Mouse (Mus musculus) hindbrain, embryonic 15.5 days (tissue): ENCODE data around the gene Igsf21. TPM values are rescaled to one million over a fixed set of nuclear protein-coding genes. Genes with fewer than 3 reads are reported as not detected.
A peak's percentile ranks its signal among the peaks of the same experiment; 100 is the strongest.

Experiments
- ATAC-seq: fragments of 200-750 bp; cut with Nextera tagmentation; 2 replicates; pipeline ENCODE4 v1.8.0; 2017; ENCODE audit warnings: low read depth, moderate number of reproducible peaks, moderate TSS enrichment; ENCODE audit not compliant: low FRiP score
- H3K27ac ChIP-seq: fragments of 300-500 bp; sonication (generic); replicated peaks from 2 replicates; pipeline ENCODE4 v1.5.1; 2015; ENCODE audit warnings: mild to moderate bottlenecking, inconsistent platforms
- H3K27me3 ChIP-seq: fragments of 300-500 bp; sonication (generic); 2 replicates; pipeline ENCODE4 v1.6.1; 2015; ENCODE audit warnings: control low read depth, inconsistent platforms
- H3K36me3 ChIP-seq: fragments of 300-500 bp; sonication (generic); 2 replicates; pipeline ENCODE4 v1.6.1; 2015; ENCODE audit warnings: control low read depth, inconsistent platforms
- H3K4me1 ChIP-seq: fragments of 300-500 bp; sonication (generic); replicated peaks from 2 replicates; pipeline ENCODE4 v1.6.1; 2015; ENCODE audit warnings: control low read depth, inconsistent platforms
- H3K4me2 ChIP-seq: fragments of 300-500 bp; sonication (generic); 2 replicates; pipeline ENCODE4 v1.6.1; 2015; ENCODE audit warnings: moderate library complexity, mild to moderate bottlenecking, inconsistent platforms
- H3K4me3 ChIP-seq: fragments of 300-500 bp; sonication (generic); 2 replicates; pipeline ENCODE4 v1.5.1; 2015; ENCODE audit warnings: mild to moderate bottlenecking, inconsistent platforms
- H3K9ac ChIP-seq: fragments of 300-500 bp; sonication (generic); 2 replicates; pipeline ENCODE4 v1.6.1; 2015; ENCODE audit warnings: inconsistent platforms
- H3K9me3 ChIP-seq: fragments of 300-500 bp; sonication (generic); 2 replicates; pipeline ENCODE4 v1.6.1; 2016; ENCODE audit warnings: control low read depth, inconsistent platforms
- WGBS: fragments of 180-500 bp; shearing (Covaris S2); methylation state at CpG from one replicate; pipeline ENCODE4 v1.1.7; 2015; 5-methylcytosine and 5-hydroxymethylcytosine counted together
- polyA plus RNA-seq: library from polyadenylated mRNA; unstranded; fragments of >200 nt; fragmentation: Nextera tagmentation; extraction: Ambion mirVana; gene quantifications from 2 replicates; pipeline ENCODE4 v1.2.1, GENCODE M21; 2015

The Igsf21 gene
- polyA plus RNA-seq = 91.0 and 102 TPM in 2 replicates

DNA sequence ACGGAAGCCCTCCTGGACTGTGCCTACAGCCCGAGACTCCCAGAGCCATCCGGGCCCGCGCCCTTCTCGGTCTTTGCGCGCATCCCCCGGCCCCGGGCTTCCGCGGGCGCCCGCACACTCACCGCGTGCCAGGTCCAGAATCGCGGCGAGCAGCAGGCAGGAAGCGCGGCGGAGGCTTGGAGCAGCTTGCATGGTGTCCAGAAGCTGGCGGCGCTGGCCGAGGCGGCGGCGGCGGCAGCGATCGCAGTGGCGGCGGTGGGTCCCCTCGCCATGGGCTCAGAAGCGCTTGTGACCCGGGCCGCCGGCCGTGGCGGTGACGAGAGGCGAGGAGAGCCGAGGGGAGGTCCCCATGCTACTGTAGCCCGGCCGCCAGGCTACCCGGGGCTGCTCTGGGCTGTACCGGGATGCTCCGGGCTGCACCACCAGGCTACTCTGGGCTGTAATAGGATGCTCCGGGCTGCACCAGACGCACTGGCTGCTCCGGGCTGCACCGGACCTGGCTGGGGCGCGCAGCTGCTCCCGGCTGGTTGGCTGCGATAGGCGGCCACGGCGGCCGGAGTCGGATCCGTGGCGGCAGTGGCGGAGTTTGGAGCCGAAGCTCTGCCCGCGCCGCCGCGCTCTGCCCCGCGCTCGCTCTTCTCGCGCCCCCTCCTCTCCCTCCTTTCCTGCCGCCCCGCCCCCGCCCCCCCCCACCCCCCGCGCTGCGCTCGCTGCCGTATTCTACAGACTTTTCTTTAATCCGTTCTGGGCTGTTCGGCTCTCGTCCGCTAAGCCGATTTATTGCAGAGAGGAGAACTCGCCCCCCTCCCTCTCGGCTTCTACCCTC lies at the start of gene Igsf21:
Gene Igsf21, minus strand, starts transcription at position 605 of the 826 bp plus-strand sequence.
- Histone ChIP-seq H3K4me2 (peak within 1 kb of the TSS; percentile 85), H3K4me1 (peaks cover 61% of the 10 kb centered on the region), H3K36me3 (no peaks in the 10 kb centered on the region), H3K27me3 (peaks cover 42% of the 10 kb centered on the region), H3K4me3 (peak within 1 kb of the TSS; percentile 63), H3K27ac (peak within 1 kb of the TSS; percentile 84), H3K9ac (peak within 1 kb of the TSS; percentile 66), H3K9me3 (no peaks in the 10 kb centered on the region)
- ATAC-seq = peak; percentile 76
- under 1% methylated on average over 64 of the region's 90 CpGs for WGBS

DNA sequence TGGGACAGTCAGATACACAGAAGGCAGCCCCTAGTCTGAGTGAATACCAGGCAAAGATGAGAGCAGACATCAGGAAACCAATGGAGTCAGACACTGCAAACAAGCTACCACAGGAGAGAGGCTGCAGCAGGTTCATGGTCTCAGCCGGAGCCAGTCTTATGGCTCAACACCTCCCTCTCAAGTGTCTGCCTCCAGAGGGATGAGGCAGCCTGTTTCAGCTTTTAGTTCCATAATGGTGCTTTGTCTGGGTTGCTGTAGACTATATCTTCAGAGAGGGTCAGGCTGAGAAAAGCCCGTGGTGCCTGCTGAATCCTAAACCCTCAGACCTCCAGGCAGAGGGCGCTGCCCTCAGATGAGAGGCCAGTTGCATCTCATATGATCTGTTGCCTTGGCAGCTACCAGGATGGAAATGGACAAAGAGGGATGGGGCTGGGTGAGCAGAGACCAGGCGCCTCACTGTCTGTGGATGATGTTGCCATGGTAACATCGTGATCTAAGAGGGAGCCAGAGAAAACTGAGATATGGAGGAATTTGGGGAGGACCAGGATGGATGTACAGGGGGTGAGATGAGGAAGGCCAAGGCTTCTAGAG lies 39.2 kb upstream of the Igsf21 start:
- peaks cover 20% of the 10 kb centered on the region for H3K4me1 ChIP-seq
- peak overlapping the region; percentile 71 for H3K27ac ChIP-seq
- 40% methylated on average over 5 of the region's 5 CpGs for WGBS
- H3K9me3 ChIP-seq = no peaks in the 10 kb centered on the region
- no peak overlapping the region for H3K9ac ChIP-seq
- no peak overlapping the region for H3K4me2 ChIP-seq
- H3K4me3 ChIP-seq = no peak overlapping the region
- no peaks in the 10 kb centered on the region for H3K27me3 ChIP-seq
- no peaks in the 10 kb centered on the region for H3K36me3 ChIP-seq
- peak; percentile 77 for ATAC-seq

DNA sequence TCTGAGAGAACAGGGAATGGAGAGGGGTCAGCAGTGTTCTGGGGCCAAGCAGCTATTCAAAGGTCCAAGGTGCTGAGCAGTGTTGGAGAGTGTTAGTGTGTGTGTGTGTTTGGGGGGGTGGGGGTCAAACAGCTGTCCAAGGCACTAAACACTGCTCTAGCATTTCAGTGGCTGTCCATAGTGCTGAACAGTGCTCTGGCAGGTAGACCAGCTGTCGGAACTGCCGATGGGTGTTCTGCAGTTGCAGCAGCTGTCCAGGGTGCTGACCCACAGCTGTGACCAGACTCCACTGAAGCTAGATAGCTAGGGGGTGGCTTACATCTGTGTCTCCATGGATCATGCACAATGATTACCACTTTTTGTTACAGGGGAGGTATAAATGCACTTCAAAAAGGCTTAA lies 36.8 kb upstream of the Igsf21 start:
- Histone ChIP-seq H3K4me1 (peaks cover 20% of the 10 kb centered on the region), H3K9me3 (no peaks in the 10 kb centered on the region), H3K4me2 (no peak overlapping the region), H3K27ac (no peak overlapping the region), H3K27me3 (no peaks in the 10 kb centered on the region), H3K9ac (no peak overlapping the region), H3K36me3 (no peaks in the 10 kb centered on the region), H3K4me3 (no peak overlapping the region)
- 35% methylated on average over 2 of the region's 2 CpGs for WGBS
- no peak for ATAC-seq

DNA sequence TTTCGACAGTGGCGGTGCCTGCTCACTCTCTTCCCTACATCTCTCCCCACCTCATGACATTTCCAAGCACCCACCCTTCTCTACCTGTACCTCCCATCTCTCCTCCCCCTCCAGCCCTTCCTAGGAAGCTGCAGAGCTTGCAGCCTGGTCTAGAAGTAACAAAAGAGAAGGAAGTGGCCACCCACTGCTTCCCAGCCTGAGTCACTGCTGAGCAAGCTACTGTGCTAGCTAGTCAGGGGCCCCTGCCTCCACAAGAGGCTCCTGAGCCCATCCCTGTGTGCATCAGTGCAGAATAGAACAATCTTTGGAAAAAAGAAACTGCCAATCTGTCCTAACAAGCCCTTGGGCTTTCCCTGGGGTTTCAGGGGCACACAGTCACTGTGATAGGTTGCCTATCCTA lies 31.7 kb upstream of the Igsf21 start:
- Histone ChIP-seq H3K36me3 (no peaks in the 10 kb centered on the region), H3K27me3 (no peaks in the 10 kb centered on the region), H3K27ac (no peak overlapping the region), H3K4me2 (no peak overlapping the region), H3K4me1 (no peaks in the 10 kb centered on the region), H3K4me3 (no peak overlapping the region), H3K9me3 (no peaks in the 10 kb centered on the region), H3K9ac (no peak overlapping the region)
- no peak for ATAC-seq
- 94% methylated on average over 2 of the region's 2 CpGs for WGBS

DNA sequence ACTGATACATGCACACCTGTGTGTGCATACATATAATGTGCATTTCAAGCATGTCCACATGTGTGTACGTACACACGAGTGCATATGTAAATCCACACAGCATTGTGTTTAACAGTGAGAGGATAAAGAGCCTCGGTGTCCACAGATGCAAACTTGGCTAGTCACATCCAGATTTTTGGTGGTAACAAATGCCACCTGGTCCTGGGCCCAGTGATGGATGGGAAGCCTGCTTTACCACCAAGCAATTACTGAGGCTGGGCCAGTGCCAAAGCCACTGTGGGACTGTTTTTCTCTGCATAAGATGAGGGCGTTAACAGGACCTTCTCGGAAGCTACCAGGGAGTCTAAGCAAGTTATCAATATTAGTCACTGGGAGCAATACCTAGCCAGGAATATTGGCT lies 25.3 kb upstream of the Igsf21 start:
- Histone ChIP-seq H3K36me3 (no peaks in the 10 kb centered on the region), H3K27me3 (no peaks in the 10 kb centered on the region), H3K9ac (no peak overlapping the region), H3K27ac (no peak overlapping the region), H3K9me3 (no peaks in the 10 kb centered on the region), H3K4me1 (peaks cover 24% of the 10 kb centered on the region), H3K4me3 (no peak overlapping the region), H3K4me2 (no peak overlapping the region)
- WGBS = 76% methylated on average over 5 of the region's 5 CpGs
- no peak for ATAC-seq

DNA sequence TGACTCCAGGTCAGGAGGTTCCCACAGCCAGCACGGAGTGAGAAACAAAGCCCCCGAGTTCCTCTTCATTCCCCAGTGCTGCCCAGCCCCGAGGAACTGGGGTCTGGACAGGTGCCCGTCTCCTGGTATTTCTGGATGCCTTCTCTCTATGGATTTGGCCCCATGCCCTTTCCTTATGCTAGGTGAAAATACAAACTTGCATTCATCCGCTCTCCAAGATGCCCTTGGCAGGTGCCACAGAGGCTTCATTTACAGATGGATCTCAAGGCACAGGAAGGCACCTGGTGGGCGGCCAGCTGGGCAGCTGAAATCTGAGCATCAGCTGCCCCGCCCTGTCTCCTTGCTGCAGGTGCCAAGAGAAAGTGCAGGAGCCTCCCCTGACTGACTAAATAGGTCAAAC lies 23.9 kb upstream of the Igsf21 start:
- H3K4me2 ChIP-seq = no peak overlapping the region
- 59% methylated on average over 7 of the region's 7 CpGs for WGBS
- H3K4me3 ChIP-seq = no peak overlapping the region
- H3K4me1 ChIP-seq = peaks cover 24% of the 10 kb centered on the region
- no peak overlapping the region for H3K27ac ChIP-seq
- H3K9me3 ChIP-seq = no peaks in the 10 kb centered on the region
- H3K9ac ChIP-seq = no peak overlapping the region
- H3K36me3 ChIP-seq = no peaks in the 10 kb centered on the region
- no peak for ATAC-seq
- no peaks in the 10 kb centered on the region for H3K27me3 ChIP-seq

DNA sequence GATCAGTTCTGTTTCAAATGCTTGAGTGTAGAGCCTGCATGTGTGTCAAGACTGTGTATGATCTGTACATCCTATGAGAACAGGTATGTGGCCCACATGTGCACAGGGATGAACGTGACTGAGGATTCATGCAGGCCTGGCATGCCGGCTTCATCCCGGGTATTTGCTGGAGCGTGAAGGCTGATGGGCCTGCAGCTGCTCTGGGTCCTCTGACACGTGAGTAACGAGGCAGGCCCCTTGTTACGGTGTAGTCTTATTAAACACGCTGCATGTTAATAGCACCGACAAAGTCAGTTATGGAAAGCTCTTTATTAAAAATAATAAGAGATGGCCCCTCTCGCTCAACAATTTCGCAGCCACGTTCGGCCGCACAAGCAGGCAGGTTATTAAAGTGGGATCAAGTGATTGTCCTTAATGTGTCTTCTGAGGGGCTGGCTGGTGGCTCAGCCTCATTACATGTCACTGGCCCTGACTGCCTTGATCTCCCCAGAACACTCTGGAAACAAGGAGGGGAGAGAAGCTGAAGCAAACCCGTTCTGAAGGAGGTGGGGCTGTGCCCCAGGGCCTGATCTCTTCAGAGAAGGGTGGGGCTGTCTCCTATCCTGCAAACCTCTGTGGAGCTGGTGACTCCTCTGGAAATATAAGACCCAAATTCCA lies 22.7 kb upstream of the Igsf21 start:
- H3K27ac ChIP-seq = peak overlapping the region; percentile 45; the same call in 1 of the 2 replicates
- H3K36me3 ChIP-seq = no peaks in the 10 kb centered on the region
- no peaks in the 10 kb centered on the region for H3K27me3 ChIP-seq
- H3K4me3 ChIP-seq = no peak overlapping the region
- H3K9me3 ChIP-seq = no peaks in the 10 kb centered on the region
- WGBS = 43% methylated on average over 15 of the region's 15 CpGs
- ATAC-seq = peak; percentile 60
- no peak overlapping the region for H3K4me2 ChIP-seq
- H3K4me1 ChIP-seq = peaks cover 24% of the 10 kb centered on the region
- no peak overlapping the region for H3K9ac ChIP-seq

DNA sequence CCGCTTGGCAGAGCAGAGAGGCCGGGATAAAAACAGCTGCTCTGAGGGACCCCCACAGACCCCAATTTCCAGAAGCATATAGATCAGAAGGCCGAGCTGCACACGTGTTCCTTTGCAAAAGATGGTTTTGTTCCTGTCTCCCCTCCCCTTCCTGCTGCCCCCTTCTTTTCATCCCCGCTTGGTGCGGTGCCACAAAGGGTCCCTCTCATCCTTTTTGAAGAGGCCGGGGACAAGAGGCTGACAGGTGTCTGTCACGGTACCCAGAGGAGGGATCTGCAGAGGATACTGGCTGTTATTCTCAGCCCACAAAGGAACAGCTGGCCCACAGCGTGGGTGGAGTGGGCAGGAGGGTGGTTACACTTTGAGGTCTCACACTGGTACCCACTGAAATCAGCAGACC lies 21.3 kb upstream of the Igsf21 start:
- ATAC-seq = no peak
- Histone ChIP-seq H3K4me2 (no peak overlapping the region), H3K9ac (no peak overlapping the region), H3K36me3 (no peaks in the 10 kb centered on the region), H3K27ac (no peak overlapping the region), H3K4me3 (no peak overlapping the region), H3K4me1 (peaks cover 24% of the 10 kb centered on the region), H3K27me3 (no peaks in the 10 kb centered on the region), H3K9me3 (no peaks in the 10 kb centered on the region)
- 53% methylated on average over 9 of the region's 9 CpGs for WGBS

DNA sequence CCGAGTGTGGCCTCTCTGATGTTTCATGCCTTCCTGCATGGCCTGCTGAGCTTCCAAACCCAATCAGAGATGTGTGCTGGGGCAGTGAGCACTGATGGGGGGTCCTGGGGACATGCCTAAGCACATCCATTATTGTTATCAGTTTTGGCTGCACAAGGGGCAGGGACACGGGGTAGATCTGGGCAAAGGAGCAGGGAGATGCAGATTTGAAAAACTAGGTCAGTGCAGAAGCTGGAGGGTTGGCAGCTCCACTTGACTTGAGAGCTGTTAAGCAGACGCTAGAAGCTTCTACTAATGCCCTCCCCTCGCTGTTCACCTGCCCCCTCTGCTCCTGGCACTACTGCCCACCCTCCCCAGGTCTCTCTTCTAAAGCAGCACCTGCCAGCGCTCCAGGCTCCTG lies 20.5 kb upstream of the Igsf21 start:
- no peak overlapping the region for H3K9ac ChIP-seq

DNA sequence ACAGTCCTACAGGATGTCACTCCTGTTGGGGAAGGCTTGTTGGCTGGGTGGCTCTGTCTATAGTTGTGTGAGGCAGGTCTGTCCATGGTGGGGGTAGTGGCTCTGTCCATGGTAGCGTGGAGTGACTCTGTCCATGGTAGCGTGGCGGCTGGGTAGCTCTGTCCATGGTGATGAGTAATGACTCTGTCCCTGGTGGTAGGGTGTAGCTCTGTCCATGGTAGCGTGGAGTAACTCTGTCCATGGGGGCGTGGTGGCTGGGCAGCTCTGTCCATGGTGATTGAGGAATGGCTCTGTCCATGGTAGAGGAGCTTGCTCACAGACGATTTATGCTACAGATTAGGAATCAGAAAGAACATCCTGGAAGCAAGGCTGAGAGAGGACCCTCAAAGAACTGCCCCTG lies 12.4 kb upstream of the Igsf21 start:
- peak; percentile 68; the same call in 1 of the 2 replicates for ATAC-seq
- Histone ChIP-seq H3K9ac (no peak overlapping the region), H3K4me2 (no peak overlapping the region), H3K4me3 (no peak overlapping the region), H3K27ac (no peak overlapping the region), H3K27me3 (peaks cover 4% of the 10 kb centered on the region; the same call in 1 of the 2 replicates), H3K9me3 (no peaks in the 10 kb centered on the region), H3K36me3 (no peaks in the 10 kb centered on the region), H3K4me1 (no peaks in the 10 kb centered on the region)
- 31% methylated on average over 6 of the region's 6 CpGs for WGBS

More for the DNA sequence above, 20.5 kb upstream of the Igsf21 start:
- Histone ChIP-seq H3K4me1 (peaks cover 24% of the 10 kb centered on the region), H3K4me2 (no peak overlapping the region), H3K36me3 (no peaks in the 10 kb centered on the region), H3K4me3 (no peak overlapping the region), H3K9me3 (no peaks in the 10 kb centered on the region), H3K27me3 (no peaks in the 10 kb centered on the region), H3K27ac (no peak overlapping the region)
- ATAC-seq = no peak
- WGBS = 68% methylated on average over 5 of the region's 5 CpGs

DNA sequence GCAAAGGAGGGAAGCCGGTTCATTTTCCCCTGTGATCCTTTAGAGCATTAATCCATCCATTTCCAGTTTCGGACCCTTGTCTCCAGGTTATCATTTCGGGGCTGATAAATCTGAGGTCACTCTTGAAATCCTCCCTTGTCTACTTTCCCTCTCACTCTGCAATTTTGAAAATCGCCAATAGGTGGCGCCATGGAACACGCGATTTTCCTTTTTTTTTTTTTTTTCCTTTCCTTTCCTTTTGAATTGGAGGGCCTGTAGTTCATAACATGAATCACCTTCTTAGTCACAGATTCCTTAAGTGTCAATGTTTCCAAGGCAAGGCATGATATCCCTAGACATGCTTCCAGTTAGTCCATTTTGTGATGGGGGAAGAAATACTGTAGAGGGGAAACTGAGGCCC lies 5.8 kb upstream of the Igsf21 start:
- H3K4me2 ChIP-seq = no peak overlapping the region
- peaks cover 32% of the 10 kb centered on the region for H3K27me3 ChIP-seq
- no peaks in the 10 kb centered on the region for H3K9me3 ChIP-seq
- H3K27ac ChIP-seq = no peak overlapping the region
- WGBS = 10% methylated on average over 7 of the region's 7 CpGs
- H3K36me3 ChIP-seq = no peaks in the 10 kb centered on the region
- H3K4me3 ChIP-seq = no peak overlapping the region
- peaks cover 13% of the 10 kb centered on the region for H3K4me1 ChIP-seq
- H3K9ac ChIP-seq = no peak overlapping the region
- ATAC-seq = no peak
